Mouse (Mus musculus) MN1 (cell line): Measurements from ENCODE around the gene Tmem229b.
"Not testable (repeated sequence)": the region's sequence is repeated elsewhere in the genome, so short reads cannot be mapped to it uniquely, and the experiment has no call there.

Source experiments
- DNase-seq: peaks from one replicate; pipeline ENCODE4 v3.0.0-alpha.2; 2016; ENCODE audit warnings: low spot score

Gene Tmem229b

DNA sequence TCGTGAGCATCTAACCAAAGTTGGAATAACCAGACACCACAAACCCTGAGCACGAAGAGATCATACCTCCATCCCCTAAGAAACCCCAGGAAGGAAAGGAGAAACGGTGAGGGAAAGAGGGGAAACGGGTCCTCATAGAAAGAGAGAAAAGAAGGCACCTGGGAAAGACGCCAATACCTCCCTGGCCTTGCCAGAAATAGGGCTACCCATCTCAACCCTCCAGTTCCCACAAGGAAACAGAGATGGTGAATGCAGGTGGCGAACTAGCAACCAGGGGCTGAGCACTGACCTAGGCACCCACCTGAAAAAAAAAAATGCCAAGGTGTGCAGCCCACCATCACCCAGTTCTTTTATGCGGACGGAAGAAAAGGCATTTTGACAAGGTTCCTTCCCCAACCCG lies 1.4 kb downstream of the Tmem229b start:
- no peak for DNase-seq

- no peak for DNase-seq
Measured at GRCm38 (mm10) chr12:79005456-79005855, 2.0 kb downstream of the Tmem229b start.

GRCm38 (mm10) chr12:79002978-79003377 lies 4.4 kb downstream of the Tmem229b start:
- DNase-seq: no peak

GRCm38 (mm10) chr12:79002406-79002805 lies 5.0 kb downstream of the Tmem229b start:
- no peak for DNase-seq

DNA sequence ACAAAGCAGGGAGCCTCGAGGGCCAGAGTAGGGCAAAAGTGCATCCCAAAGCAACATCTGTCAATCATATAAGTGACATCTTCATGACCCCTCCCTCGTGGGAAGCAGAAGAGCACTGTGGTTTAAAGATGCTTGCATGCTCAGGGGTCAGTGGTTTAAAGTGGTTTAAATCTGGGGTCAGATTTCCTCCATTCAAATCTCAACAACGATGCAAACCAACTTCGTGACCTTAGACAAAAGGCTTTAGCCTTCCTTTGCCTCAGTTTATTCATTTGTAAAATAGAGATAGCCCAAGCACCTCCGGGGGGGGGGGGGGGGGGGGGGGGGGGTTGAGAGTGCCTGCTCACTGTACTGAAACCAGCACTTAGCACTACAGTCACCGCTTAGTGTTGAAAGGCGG lies 10.7 kb downstream of the Tmem229b start:
- DNase-seq: no peak

DNA sequence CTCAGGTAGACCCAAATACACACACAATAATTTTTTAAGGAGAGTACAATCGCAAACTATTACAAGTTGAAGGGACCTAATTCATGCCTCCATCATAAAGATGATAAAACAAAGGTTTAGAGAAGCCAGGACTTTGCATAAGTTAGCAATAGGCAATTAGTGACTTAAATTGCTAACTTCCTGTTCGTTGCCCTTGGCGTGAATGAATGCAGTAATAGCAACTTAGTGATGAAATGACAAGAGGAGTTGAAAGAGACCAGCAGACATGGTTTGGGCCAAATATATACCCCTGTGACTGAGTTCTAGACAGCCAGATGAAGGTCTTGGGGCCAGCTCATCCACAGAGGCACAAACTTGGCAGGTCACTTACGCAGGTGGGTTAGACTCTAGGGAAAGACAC lies 11.2 kb downstream of the Tmem229b start:
- no peak for DNase-seq

DNA sequence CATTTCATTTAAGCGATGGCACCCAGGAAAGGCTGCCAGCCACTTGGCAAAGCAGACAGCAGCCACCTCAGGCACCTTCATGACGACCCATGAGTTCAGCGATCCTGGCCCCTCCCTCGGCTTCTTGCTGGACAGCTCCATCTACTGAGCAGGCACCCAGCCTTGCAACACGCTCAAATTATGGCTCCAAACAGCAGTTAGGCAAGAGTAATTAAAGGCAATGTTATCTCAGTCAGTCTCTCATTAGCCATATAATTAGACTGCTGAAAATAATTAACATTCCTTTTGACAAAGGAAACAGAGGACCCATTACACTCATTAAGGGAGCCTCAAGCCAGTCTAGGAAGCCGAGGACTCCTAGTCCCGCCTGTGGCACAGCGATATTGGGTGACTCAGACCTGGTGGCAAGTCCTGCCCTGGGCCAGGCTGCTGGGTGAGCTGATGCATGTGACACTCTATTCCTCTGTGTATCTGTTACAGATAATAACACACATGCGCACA lies 19.8 kb downstream of the Tmem229b start:
- DNase-seq: peak; percentile 89

DNA sequence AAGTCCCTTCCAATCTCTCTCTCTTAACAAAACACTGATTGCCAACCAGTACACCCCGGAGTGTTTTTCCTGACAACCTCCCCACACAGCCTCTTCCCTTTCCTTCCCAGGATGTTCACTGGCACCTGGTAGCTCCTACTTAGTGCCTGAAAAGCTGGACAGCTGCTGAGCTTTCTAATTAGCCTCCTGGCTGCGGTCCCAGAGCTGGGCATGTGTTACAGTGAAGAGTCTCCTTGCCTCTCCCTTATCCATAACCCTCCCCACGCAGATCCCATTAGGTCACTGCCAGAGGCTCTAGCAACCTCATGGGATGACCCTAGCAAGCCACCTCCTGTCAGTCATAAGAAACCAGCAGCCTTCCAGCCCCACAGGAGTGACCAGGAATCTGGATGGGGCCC lies 23.4 kb downstream of the Tmem229b start:
- DNase-seq: peak; percentile 98

GRCm38 (mm10) chr12:78983296-78984034 lies 24.0 kb downstream of the Tmem229b start:
- peak; percentile 63 for DNase-seq

- DNase-seq: no peak
Measured at GRCm38 (mm10) chr12:78981938-78982825, 25.2 kb downstream of the Tmem229b start.

GRCm38 (mm10) chr12:78981131-78981530 lies 26.3 kb downstream of the Tmem229b start:
- no peak for DNase-seq

DNA sequence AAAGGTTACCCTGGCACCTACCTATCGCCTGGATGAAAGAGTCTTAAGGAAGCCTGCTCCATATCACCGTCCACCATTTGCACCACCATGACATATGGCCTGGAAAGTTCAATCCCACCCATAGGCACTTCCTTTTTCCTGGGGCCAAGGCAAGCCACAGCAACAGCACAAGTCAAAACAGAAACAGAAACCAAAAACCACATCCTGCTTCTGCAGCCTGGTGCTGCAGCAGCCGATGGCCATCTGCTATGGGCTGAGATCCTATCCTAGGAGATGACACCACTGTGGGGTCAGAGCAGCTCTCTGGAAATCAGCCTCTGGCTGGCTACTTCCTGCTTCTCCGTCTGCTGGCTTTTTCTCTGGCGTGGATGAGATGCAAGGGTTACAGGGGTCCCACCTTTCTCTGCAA lies 26.7 kb downstream of the Tmem229b start:
- peak; percentile 83 for DNase-seq

DNA sequence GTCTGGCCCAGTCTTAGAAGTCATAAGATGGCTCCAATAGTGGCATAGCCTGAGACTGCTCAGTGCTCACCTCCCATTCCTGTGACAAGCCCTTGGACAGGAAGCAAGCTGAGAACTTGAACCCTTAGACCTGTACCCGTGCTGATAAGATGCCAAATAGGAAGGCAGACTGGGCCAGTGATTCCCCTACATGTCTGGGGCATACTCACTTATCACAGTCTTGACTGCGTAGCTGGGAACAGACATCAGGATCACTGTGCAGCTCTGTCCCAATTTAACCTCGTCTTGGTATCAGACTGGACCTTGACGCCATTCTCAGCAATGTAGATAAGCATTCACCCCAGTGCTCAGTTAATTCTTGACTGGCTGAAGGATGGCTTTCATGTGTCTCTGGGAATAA lies 29.9 kb downstream of the Tmem229b start:
- DNase-seq: no peak

DNA sequence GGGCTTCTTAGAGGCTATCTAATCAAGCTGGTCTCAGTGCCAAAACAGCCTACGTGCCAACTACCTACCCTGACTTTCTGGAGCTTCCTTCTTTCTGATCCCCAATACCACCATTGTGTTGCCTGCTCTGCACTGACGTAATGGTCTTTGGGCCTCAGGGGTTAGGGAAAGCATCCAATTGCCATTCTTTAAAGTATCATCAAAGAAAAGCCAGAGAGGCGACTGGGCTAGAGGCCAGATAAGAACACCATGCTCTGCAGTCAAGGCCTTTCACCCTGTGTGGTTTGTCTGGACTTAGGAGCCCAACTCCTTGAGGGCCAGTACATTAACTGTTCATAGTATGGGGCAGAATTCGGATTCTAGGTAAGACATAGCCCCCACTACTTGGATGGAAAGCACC lies 30.3 kb downstream of the Tmem229b start:
- no peak for DNase-seq

- DNase-seq: no peak
Measured at GRCm38 (mm10) chr12:78975836-78976235, 31.6 kb downstream of the Tmem229b start.

GRCm38 (mm10) chr12:78974767-78975166 lies 32.7 kb downstream of the Tmem229b start:
- no peak for DNase-seq

DNA sequence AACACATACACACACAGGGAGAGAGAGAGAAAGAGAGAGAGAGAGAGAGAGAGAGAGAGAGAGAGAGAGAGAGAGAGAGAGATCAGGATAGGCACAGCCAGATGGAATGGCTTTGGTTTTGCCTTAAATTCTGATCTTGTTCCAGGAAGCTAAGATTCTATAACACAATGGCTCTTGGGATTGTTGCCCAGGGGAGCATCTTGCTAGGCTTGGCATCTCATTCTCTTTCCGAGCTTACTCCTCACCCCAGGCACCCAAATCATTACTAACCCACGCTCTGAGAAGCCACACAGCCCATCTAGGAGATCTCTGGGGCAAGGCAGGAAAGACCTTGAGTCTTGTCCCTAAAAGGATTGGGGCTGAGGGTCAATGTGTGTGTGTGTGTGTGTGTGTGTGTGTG lies 33.6 kb downstream of the Tmem229b start:
- DNase-seq: no peak

DNA sequence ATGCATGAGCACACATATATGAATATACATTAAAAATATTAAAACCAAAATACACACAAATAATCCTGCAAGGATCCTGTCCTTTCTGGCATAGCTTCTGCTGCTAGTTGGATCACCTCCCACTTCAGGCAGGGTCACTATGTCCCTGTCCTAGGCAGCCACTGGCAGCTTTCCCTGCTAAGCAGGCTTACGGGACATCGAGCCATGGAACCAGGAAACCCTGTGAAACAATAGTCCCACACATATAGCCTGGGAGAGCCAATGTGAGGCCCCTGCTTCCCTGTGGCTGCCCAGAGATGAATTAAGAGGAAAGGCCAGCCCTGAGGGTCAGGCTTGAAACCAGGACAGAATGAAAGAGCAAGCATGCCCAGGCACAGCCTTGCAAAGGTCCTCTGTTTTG lies 35.8 kb downstream of the Tmem229b start:
- DNase-seq: no peak

DNA sequence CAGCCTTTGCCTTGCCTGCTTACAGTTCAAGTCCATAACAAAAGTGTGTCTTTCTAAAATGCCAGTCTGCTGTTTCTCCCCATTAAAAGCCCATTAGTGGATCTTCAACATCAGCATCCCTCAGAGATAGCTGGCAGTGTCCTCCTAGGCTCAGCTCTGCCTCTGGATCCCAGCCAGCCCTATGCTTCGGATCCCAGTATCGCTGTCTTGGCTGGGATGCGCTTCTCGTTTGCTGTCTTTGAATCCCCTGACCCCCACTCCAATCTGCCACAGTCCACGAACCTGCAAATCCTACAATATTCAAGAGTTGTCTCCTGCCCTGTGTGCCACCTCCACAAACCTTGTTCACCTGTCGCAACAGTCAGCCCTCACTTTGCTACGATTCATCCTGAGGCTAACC lies 36.7 kb downstream of the Tmem229b start:
- DNase-seq: no peak

GRCm38 (mm10) chr12:78964496-78964895 lies 42.9 kb downstream of the Tmem229b start:
- DNase-seq: not testable (repeated sequence)

DNA sequence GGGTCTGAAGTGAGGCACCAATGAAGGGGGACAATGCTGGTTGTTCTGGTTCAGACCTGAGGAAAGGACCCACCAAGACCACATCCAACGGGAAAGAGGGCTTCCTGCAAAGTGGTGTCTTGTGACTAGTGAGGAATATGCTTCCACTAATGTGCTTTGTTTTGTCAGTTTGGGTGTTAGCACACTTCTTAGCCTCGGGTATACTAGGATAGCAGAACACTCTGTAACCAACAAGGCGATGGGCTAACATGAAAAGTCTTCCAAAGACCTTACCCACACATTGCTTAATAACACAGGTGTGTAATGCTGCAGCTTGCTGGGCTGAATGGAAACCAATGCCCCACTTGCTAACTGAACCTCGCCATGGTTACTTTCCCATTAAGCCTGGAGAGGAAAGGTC lies 51.0 kb downstream of the Tmem229b start:
- no peak for DNase-seq

- no peak for DNase-seq
Measured at GRCm38 (mm10) chr12:78952484-78952883, 54.9 kb downstream of the Tmem229b start.

- no peak for DNase-seq
Measured at GRCm38 (mm10) chr12:78952053-78952452, 55.4 kb downstream of the Tmem229b start.
